Mouse (Mus musculus) cerebellum, adult 9-10 months (tissue): ENCODE measurements around the gene Tbp.
"Not testable (repeated sequence)": the region's sequence is repeated elsewhere in the genome, so short reads cannot be mapped to it uniquely, and the experiment has no call there.

ENCODE experiments used
- DNase-seq: peaks from one replicate; pipeline ENCODE4 v3.0.0; 2022

The Tbp gene

DNA sequence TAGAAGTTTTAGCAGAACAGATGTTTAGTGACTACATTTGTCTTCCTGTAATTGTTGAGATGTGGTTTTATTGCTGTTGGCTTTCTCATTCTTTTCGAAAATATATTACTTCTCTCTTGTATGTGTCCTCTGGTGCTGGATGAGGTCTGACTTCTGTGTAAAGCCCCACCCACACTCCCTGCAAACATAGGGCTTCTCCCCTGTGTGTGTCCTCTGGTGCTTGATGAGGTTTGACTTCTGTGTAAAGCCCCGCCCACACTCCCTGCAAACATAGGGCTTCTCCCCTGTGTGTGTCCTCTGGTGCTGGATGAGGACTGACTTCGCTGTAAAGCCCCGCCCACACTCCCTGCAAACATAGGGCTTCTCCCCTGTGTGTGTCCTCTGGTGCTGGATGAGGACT lies 44.2 kb downstream of the Tbp start:
- DNase-seq = not testable (repeated sequence)

- no peak for DNase-seq
Measured at GRCm38 (mm10) chr17:15546440-15546839, 46.8 kb downstream of the Tbp start.

GRCm38 (mm10) chr17:15549713-15550112 lies 50.0 kb downstream of the Tbp start:
- no peak for DNase-seq

- DNase-seq = no peak
Measured at GRCm38 (mm10) chr17:15559946-15560345, 60.3 kb downstream of the Tbp start.

DNA sequence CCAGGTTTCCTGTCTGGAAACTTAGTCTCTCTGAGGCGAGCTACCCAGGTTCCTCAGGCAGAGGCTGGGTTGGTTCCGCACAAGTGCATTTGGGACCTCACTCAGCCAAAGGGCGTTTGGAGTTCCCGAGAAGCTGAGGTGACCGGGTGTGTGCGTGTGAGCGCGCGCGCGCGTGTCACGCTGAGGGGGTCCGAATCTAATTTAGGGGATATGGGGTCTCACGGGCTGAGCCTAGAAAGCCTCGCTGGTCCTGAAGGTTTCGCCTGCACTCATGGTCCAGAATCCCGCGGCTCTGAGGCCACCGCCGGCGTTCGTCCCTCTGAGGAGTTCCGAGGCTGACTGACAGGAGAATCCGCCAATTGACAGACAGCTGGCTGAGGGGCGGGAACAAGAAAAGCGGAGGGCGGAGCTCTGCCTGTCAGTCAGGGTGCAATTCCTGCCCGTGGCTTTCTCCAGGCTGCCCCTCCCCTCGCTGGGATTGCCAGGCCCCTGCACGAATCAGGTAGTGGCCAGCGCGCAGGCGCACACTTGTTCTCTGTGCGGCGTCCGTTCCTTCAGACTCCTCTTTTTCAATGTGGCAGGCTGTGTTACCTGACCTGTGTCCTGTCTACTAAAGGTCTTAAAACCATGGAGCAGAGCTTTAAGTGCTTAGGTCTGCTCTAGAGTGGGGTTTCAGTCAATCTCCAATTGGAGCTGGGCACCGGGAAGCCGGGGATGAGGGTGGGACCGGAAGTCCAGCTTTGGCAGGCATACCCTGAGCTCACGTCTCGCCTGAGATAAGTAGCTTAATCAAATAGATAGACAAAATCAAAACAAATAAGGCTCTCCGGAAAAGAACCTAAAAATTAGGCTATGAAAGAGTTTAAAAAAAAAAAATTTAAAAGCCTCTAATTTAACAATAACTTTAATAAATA lies 64.6 kb downstream of the Tbp start, which contains the start of gene Prdm9:
Prdm9 (minus strand) TSS at position 341 of the 914 bp plus-strand sequence.
- peak; percentile 100 for DNase-seq

- peak; percentile 55 for DNase-seq
Measured at GRCm38 (mm10) chr17:15564928-15565300, 65.2 kb downstream of the Tbp start.

DNA sequence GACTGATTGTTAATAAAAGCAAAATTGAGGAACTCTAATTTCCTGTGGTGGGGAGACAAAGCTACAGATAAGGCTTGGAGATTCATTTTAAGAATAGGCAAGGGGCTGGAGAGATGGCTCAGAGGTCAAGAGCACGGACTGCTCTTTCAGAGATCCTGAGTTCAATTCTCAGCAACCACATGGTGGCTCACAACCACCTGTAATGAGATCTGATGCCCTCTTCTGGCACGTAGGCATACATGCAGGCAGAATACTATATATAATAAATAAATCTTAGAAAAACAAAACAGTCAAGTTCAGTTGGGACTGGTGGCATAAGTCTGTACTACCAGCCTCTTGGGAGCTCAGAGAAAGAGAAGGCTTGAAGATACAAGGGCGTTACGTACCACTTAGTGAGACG lies 67.2 kb downstream of the Tbp start:
- no peak for DNase-seq

DNA sequence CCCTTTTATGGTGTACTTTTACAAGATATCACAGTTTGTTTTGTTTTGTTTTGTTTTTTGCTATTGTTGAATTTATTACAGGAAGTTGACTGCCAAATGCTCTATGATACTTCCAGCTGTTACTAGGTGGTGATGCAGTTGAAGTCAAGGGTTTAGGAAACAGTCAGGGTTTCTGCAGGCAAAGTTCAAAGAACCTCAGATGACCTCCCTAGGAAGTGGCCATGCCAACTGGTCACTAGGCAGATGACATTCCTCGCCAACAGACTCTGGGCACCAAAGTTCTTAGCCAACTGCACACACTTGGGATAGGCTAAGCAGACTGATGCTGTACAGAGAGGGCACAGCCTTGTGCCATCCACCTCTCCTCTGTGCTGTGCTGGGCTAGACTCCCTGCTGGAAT lies 75.4 kb downstream of the Tbp start:
- no peak for DNase-seq

DNA sequence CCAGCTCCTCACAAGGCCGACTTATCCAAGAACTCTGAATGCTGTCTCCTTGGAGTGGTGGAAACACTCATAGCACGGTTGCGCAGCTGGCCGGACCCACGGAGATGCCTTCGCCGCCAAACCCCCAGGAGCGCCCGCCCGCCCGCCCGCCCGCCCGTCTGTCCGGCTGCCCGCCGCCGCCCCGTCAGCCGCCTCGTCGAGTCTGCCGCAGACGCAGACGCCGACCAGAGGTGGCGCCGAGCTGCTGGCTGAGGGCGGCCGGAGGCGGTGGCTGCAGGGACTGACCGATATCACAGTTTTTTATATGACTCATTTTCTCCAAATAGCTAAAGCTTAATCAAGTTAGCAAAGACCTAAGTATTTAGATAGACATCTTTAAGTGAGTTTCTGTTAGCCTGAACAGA lies 77.6 kb downstream of the Tbp start:
- DNase-seq = no peak
